Mouse (Mus musculus) stomach, adult 2 months (tissue): ENCODE measurements around the gene Crtam. TPM values are rescaled to one million over a fixed set of nuclear protein-coding genes. Genes with fewer than 3 reads are reported as not detected.

Experiments used
- polyA plus RNA-seq: library from polyadenylated mRNA; depleted of rRNA; stranded (reverse); fragments of >200 nt; gene quantifications from 2 replicates; pipeline ENCODE4 v1.2.3, GENCODE M21; 2012; rRNA removed

Gene Crtam
- polyA plus RNA-seq: 0.01 TPM in 1 of 2 replicates, not detected in the other

GRCm38 (mm10) chr9:41004415-41004814 lies at the start of gene Crtam:
Gene Crtam, minus strand, starts transcription at chr9:41004628.

GRCm38 (mm10) chr9:40963586-40964417 lies 40.6 kb downstream of the Crtam start, which contains the start of gene Jhy:
Gene Jhy, minus strand, starts transcription at chr9:40964118.

Other genes starting within 250 kb of the Crtam start
- 605 and 658 TPM in 2 replicates for gene Hspa8, start 203.6 kb downstream of the Crtam start, polyA plus RNA-seq
- gene Bsx, start 130.5 kb downstream of the Crtam start, polyA plus RNA-seq: not detected in 2 replicates
- not detected in 2 replicates for gene Jhy, start 40.5 kb downstream of the Crtam start, polyA plus RNA-seq
- 0.41 and 1.3 TPM in 2 replicates for gene Ubash3b, start 157.1 kb upstream of the Crtam start, polyA plus RNA-seq